Mouse (Mus musculus): Measurements from ENCODE around the gene Vwc2. TPM values are rescaled to one million over a fixed set of nuclear protein-coding genes. Genes with fewer than 3 reads are reported as not detected.

Vwc2 gene
- 1 to 10 TPM; 4.2 to 6.8 (median 6.0) TPM for total RNA-seq (2022)

DNA sequence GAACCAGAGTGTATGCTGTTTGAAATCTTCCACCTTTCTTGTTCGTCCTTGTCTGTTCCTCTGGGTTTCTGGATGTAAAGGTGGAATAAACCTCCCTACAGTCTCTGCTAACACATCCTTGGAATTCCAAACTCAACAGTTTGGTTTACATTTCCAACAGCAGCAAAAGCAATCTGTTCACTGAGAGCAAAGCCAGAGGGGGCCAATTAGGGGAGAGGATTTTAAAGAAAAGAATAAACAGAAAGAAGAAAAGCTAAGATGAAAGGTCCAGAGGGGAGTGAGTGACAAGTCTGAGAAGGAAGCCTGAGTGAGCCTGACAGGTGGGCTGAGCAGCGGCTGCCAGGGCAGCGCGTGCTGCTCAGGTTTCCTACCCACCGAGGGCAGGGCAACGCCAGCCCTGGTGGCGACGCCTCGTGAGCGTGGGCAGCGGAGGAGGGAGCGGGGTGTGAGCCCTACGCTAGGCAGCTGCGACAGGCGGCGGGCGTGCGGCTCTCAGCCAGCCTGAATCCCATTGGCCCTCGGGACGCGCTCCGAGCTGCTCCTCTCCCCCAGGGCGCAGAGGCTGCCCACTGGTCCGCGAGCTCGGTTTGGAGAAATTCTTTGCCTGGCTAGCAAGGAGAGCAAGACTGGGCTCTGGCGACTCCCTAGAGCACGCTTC is at the start of gene Vwc2:
Vwc2 (plus strand) TSS at position 648 of the 658 bp plus-strand sequence.
- DNase-seq (ENCODE audit: low spot score in 2 of 2), result peak; percentile 19 to 29

DNA sequence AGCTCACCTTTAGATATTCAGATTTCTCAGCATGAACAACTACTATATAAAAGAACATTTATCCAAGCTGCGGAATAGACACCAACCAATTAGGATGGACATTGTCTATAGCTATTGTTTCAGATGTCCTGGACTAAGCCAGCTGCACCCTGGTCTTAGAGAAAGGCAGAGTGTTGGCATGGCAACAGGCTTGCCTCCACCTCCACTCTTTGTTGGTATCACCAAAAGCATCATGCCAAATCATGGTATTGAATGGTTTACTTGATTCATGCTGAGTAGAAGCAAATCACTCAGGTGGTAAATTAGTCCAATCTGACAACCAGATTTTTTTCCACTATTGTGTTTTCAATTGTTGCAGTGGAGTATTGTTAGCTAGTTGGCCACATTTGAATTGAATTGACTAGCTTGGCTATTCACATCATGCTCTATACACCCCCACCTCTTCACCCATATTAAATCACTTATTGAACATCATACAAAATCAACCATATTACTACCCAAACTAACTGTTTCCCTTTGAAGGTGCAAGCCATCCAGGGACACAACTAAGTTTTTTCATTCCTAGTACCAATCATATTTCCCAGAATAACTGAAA is 25.8 kb upstream of the Vwc2 start:
- DNase-seq (ENCODE audit: low spot score in 2 of 2), result no peak

DNA sequence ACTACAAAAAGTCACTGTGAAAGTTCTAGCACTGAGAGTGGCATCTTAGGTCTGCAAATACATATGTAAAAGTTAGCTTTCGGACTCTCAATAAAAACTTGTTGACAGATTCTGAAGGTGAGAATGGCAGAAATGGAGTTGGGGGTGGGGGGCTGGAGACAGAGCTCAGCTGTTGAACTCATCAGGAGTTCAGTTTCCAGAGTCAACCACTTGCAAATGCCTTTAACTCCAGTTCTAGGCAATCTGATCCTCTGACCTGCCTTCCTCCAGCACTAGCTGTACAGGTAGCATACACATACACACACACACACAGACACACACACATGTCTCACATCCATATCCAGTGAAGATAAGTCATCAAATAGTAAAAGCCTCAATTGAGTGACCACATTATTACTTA is 16.4 kb upstream of the Vwc2 start:
- no peak for DNase-seq (ENCODE audit: low spot score in 2 of 2)

DNA sequence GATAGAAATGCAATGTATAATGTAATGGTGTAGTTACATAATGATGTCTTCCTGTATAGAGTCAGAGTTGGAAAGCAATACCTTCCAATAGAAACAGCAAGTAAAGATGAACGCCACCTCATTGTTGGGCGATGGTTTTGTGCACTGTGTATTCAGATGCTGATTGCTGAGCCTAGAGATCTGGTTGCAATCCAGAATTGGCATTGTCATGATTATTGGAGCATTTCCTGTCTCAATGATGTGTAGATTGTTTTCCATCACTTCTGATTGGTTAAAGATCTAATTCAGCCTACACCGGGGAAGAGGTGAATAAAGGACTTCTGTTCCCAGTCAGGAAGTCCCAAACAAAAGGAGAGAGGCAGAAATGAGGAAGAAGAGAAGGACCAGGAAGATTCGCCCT is 15.7 kb upstream of the Vwc2 start:
- no peak for DNase-seq (ENCODE audit: low spot score in 2 of 2)

DNA sequence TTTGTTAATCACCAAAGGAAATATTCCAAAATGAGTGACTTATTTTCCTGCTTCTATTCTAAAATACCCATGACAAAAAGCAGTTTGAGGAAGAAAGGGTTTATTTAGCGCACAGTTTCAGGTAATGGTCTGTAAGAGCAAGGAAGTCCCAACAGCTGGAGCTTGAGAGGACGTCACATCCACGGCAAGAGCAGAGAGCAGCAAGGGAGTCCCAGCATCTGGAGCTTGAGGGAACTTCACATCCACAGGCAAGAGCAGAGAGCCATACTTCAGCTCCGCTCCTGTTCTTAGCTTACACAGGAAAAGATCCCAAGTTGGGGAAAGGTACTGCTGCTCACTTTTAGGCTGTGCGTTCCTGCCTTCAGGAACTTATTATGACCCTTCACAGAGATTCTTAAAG is 15.0 kb upstream of the Vwc2 start:
- DNase-seq (ENCODE audit: low spot score in 2 of 2), result no peak

DNA sequence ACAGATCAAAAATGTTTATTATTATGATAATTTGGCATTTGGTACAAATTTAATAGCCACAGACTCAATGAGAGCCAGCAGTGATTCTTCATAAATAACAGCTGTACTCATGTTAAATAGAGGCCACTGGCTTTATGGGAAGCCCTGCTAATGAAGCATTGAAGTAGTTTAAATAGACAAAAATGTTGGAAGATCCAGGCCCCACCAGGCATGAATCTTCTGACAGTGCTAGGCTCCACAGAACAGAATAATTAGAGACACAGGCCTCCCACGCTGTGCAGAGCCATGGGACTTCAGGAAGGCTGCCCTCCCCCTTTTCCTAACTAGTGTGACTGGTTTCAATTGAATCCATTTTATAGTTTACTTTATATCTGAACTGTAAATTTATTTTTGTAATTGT is 11.8 kb upstream of the Vwc2 start:
- no peak for DNase-seq (ENCODE audit: low spot score in 2 of 2)

DNA sequence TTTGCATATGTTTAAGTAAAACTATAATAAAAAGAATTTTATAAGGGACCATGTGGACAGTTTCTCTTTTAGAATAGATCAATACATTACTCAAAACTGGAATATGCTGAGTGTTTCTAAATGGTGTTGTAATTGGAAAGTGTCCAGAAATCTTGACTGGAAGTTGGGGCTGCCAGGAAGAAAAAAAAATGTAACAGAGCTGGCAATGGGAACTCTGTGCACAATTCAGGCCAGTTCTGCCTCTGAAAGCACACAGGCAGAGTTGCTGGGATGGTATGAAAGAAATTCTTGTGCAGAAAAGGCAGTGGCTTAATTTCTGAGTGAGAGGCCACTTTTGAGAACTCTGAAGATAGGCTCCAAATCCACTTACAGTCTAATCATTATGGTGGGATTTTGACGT is 11.4 kb upstream of the Vwc2 start:
- no peak for DNase-seq (ENCODE audit: low spot score in 2 of 2)

DNA sequence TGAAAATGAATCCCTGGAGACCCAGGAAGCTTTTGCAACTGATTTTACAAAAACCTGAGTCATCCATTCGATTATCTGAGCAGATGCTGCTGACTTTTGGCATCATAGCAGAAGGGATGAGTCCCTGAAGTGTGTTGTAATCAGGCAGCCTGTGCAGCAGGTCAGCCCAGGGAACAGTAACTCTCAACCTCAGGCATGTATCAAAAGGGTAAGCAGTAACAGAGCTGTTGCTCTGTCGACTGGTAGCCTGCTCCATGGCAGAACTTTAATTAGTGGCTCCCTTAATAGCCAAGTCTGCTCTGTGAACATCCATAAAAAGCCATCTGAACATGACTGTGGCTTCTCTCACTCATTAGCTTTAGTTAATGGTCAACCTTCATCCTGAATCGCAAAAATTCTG is 5.1 kb upstream of the Vwc2 start:
- DNase-seq (ENCODE audit: low spot score in 2 of 2), result no peak

DNA sequence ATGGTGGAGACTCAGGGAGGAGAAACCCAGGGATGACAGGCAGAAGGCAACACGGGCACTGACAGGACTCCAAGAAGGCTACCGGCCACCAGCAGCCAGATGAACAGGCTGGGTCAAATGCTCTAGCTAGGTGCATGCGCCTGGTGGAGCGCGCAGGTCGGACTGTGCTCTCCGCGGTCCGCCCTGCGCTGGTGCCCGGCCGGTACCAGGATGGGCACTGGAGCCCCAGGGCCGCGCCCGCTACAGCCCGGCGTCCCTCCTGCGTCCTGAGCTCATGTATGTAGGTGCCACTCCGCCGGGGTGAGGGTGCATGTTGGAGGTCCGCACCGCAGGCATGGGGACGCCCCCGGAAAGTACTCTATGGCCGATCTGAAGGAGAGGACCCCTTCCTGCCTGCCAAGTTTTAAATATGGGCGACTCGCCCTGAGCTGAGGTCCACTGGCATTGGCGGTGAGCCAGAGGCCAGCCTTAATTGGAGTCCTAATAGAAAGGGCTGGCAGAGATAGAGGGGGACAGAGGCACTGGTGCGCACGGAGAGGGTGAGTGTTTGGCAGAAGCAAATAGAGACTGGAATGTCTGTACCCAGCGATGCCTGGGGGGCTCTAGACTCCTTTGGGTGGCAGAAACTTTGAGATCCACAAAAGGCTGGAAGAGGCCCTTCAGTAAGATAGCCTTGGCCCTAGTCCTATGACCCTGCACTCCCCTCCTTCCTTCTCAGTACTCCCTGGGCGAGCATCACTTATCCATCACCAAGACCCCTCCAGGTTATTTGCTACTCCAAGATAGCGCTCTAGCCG is 409 bp downstream of the Vwc2 start:
- no peak for DNase-seq (ENCODE audit: low spot score in 2 of 2)

DNA sequence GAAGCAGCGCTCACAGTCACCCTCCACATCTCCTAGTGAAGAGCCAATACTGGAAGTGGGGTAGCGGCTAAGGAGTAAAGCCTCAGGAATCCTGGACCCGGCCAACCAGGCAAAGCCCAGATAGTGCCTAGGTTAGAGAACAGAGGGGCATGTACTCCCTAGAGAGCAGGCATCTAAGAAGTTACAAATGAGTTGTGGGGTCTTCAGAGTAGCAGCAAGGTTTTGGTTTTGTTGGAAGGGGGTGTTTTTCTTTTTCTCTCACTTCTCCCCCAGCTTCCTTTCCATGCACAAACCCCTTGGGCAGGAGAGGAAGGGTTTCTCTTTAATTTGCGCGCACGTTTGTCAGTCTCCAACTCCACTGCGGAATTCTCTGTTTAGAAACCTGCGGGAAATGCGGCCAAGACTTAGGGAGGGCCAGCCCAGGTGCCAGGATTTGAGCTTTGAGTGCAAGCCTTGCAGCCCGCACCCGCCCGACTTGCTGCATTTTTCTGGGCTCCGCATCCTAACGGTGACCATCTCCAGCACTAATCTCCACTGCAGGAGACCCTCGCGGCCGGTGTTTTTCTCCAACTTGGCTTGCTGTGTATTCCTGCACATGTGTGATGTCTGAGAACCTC is 1.1 kb downstream of the Vwc2 start:
- no peak for DNase-seq (ENCODE audit: low spot score in 2 of 2)

DNA sequence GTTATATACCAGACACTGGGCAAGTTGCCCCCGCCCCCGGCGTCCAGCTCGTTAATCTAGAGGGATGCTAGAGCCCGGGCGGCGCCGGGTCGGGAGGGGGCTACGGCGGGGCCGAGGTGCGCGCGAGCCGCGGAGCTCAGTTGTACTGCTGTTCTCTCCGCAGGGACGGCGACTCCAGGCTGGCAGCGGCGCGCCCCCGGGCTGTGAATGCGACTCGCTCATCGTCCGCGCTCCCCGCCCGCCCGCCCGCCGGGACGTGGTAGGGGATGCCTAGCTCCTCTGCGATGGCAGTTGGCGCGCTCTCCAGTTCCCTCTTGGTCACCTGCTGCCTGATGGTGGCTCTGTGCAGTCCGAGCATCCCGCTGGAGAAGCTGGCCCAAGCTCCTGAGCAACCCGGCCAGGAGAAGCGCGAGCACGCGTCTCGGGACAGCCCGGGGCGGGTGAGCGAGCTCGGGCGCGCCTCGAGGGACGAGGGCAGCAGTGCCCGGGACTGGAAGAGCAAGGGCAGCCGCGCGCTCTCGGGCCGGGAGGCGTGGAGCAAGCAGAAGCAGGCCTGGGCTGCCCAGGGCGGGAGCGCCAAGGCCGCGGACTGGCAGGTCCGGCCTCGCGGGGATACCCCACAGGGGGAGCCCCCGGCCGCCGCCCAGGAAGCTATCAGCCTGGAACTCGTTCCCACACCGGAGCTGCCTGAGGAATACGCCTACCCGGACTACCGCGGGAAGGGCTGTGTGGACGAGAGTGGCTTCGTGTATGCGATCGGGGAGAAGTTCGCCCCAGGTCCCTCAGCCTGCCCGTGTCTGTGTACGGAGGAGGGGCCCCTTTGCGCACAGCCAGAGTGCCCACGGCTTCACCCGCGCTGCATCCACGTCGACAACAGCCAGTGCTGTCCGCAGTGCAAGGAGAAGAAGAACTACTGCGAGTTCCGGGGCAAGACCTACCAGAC is 1.9 kb downstream of the Vwc2 start:
- peak in 1 of 2 experiments; percentile 6 for DNase-seq (ENCODE audit: low spot score in 2 of 2)

DNA sequence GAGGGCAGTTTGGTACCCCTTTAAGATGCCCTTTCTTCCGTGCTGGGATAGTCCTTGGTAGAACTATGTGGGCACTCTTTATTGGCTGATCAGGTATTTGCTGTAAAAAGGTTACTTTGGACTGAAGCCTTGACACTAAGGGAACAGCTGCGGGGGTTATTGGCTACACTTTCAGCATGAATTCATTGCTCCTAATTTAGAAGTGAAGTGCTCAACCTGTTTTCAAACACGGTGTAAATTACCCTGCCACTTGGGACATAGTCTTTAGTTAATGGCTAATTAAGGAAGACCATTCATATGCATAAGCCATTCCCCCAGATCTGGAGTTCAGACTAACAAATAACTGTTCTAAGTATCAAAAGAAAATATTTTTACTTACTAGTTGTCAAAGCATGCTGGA is 2.7 kb downstream of the Vwc2 start:
- DNase-seq (ENCODE audit: low spot score in 2 of 2), result no peak

DNA sequence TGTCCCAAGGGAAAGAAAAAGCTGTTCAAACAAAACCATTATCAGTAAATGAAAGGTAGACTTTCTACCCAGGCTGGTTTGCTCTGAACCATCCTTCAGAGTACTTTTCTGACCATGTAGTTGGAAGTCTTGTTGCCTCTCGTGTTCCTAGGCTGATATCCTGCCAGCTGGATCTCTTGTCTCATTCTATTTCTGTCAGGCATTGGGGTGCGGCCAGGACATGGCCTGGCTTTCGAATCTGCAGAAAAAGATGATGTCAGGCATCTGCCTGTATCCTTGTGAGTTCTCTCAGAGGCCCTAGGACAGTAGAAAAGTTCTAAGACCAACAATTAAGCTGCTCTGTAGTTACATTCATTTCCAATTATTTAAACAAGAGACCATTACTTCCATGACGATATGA is 8.8 kb downstream of the Vwc2 start:
- DNase-seq (ENCODE audit: low spot score in 2 of 2), result no peak

DNA sequence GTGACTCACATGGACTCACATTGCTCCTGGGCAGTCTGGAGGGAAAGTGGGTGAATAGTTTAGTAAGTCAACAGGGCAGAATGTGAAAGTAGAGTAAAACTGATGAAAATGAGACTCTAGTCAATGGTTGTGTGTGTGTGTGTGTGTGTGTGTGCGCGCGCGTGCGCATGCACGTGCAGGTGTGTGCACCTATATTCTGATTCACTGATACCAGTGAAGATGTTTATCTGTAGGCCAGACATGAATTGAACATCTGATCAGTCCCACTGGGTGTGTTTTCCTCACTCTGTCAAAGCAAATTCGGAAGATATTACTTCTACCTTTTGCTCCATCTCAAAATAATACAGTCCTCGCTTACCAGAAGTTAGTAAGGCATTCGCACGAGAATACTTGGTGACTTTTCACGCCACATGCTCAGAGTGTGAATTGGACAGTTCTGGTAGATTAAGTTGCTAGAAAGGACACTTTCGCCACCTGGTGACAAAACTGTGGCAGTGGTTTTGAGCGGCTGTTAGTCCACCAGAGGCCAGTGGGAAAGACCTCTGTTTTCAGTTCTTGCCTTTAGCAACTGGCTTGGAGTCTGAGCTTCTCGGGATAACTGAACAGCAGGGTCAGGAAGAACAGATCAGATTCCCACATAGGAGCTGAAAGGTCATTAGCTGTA is 17.5 kb downstream of the Vwc2 start:
- peak; percentile 24 to 61 for DNase-seq (ENCODE audit: low spot score in 2 of 2)

DNA sequence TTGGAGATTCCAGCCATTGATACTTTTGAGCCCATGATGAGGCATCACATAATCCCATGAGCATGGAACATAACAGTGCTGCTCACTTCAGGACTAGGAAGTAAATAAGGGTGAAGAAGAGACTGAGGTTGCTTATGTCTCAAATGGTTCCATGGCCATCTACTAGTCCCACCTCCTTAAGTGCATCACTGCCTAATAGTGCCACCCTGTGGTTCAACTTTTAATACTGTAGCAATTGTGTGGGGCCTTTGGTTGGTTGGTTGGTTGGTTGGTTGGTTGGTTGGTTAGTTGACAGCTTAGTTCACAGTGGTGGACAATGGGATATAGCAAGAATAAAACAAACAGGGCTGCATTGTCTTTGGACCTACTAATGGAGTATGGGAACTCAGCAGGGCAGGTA is 26.6 kb downstream of the Vwc2 start:
- no peak for DNase-seq (ENCODE audit: low spot score in 2 of 2)

DNA sequence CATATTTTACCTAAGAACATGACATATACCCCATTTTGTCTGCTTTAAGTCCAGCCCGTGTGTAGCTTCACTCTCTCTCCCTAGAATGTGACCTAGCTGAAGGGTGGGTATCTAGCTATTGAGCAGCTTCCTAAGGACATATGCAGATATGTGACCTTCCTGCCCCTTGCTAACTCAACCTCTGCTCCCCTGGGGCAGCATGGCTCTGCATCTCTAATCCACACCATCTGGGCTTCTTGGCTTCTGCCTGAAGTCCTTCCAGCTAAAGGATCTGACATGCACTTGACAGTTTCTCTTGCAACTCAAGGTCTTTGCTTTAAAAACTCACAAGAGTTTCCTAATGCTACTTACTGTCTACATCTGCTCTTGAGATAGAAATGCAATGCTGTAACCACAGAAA is 38.7 kb downstream of the Vwc2 start:
- no peak for DNase-seq (ENCODE audit: low spot score in 2 of 2)

DNA sequence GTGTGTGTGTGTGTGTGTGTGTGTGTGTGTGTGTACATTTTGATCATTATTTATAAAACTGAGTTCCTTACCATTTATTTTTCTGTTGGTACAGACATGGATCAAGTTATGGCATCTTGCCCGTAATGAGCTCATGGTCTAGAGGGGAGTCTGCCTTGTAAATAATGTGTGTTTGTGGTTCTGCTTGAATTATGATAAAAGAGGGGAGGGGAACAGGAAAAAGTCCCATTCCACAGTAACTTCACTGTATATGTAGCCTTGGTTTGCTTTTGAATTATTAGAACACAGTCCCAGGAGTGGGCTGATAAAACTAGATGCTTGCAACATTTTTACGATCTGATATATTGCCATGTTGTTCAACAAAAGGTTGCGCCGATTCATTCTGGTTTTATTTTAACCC is 57.4 kb downstream of the Vwc2 start:
- no peak for DNase-seq (ENCODE audit: low spot score in 2 of 2)

DNA sequence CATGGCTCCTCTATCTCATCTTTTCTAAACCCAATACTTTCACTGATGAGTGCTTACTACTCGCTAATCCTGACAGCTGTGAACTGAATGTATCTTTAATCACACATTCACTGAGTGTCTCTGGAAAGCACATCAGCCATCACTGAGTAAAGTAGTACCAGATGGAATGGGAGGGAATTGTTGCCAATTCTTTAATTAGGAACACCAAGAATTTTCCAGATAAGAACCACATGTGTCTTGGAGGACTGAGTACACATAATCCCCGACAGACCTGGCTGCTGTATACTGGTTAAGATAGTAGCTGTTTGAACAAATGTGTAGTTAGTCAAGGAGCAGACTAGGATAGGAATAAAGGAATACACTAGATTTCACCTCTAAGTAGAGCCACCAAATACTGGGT is 61.2 kb downstream of the Vwc2 start:
- DNase-seq (ENCODE audit: low spot score in 2 of 2), result no peak

DNA sequence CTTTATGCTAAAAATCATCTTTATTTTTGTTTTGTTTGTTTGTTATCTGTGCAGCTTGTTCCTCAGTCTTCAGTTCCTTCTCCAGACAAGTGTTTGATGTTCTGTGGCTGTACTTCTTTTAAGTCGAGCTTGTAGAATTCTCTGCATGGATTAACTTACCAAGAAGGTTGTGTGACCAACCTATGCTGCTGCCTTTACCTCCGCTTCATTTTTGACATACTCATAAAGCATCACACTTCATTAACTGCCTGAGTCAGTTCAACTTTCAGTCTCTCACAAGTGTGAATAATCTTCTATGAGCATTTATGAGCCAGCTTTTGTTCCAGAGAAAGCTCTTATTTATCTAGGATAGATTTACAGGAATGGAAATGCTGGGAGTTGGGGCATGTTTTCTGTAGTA is 68.7 kb downstream of the Vwc2 start:
- DNase-seq (ENCODE audit: low spot score in 2 of 2), result no peak

DNA sequence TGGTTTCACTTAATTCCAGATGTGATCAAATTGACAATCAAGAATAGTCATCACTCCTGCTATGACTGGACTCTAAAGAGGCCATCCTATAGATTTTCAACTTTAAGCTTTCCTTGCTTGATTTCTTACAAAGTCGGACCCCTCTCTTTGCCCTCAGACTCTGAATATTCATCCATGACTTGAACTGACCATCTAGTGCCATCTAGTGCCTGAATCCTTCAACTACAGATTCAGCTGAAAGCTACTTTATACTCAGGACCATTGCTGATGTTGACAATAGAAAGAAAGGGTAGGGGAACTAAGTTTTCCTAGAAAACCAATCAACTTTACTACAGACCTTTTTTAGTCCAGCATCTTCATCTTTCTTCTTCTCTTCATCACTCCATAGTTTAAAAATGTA is 109.1 kb downstream of the Vwc2 start:
- no peak for DNase-seq (ENCODE audit: low spot score in 2 of 2)

DNA sequence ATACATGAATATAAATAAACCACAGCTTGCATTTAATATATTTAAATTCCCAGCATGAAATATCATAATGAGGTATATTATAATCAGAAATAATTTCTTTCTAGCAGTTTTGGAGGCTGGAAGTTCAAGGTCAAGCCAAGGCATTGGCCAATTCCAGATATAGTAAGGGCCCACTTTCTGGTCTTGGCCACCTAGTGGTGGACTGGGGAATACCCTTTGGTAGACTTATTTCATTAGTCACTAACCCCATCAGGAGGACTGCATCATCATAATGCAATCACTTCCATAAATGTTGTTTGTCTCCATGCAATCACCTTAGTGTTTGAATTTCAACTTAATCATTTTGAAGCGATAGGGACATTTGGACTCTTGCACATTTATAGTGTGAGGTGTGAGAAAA is 125.3 kb downstream of the Vwc2 start:
- no peak for DNase-seq (ENCODE audit: low spot score in 2 of 2)
